ENCODE assay signal across 8 mouse cellular contexts in genomic region chr1:51915576-51916156, GRCm38 (mm10). TPM values are rescaled to one million over a fixed set of nuclear protein-coding genes. Genes with fewer than 3 reads are reported as not detected.
A peak's percentile ranks its signal among the peaks of the same experiment; 100 is the strongest.
DNase-seq lines count a peak whose midpoint lies in the region; ATAC-seq and TF ChIP-seq lines count a peak whose summit lies in the region.

TSS of gene Myo1b (minus strand) at chr1:51916071.

- H3K27ac ChIP-seq in embryonic facial prominence, embryonic 10.5 days (replicated peaks) = peak within 1 kb of the TSS; percentile 99
- H3K27ac ChIP-seq in heart, embryonic 10.5 days = peak within 1 kb of the TSS; percentile 97
- no peak within 1 kb of the TSS for H3K27ac ChIP-seq in liver, embryonic 14.5 days
- H3K27ac ChIP-seq in neural tube, embryonic 11.5 days (ENCODE audit: low read depth, low read length) = peak within 1 kb of the TSS; percentile 96

- peak; percentile 74 for ATAC-seq in liver, embryonic 14.5 days (ENCODE audit: insufficient read depth)
- ATAC-seq in neural tube, embryonic 11.5 days (ENCODE audit: insufficient read depth, low FRiP score, low TSS enrichment) = peak; percentile 80

- H3K9ac ChIP-seq in liver, embryonic 14.5 days (replicated peaks) = peak within 1 kb of the TSS; percentile 36
- peak within 1 kb of the TSS; percentile 99 for H3K9ac ChIP-seq in neural tube, embryonic 11.5 days (ENCODE audit: low read length)

- peaks cover 8% of the 10 kb centered on the region for H3K27me3 ChIP-seq in embryonic facial prominence, embryonic 10.5 days (replicated peaks; ENCODE audit: low read depth, poor library complexity, severe bottlenecking)
- H3K27me3 ChIP-seq in heart, embryonic 10.5 days (ENCODE audit: insufficient read depth, poor library complexity, severe bottlenecking) = no peaks in the 10 kb centered on the region
- H3K27me3 ChIP-seq in liver, embryonic 14.5 days (ENCODE audit: control insufficient read depth, insufficient read depth, low read length) = peaks cover 17% of the 10 kb centered on the region
- no peaks in the 10 kb centered on the region for H3K27me3 ChIP-seq in neural tube, embryonic 11.5 days (ENCODE audit: control insufficient read depth, insufficient read depth, low read length)

- peak within 1 kb of the TSS; percentile 55 for H3K4me2 ChIP-seq in liver, embryonic 14.5 days (ENCODE audit: low read depth)
- peak within 1 kb of the TSS; percentile 60 for H3K4me2 ChIP-seq in neural tube, embryonic 11.5 days (ENCODE audit: low read depth)

- peak; percentile 28 to 46 for DNase-seq in left cerebral cortex, adult 18-20 months (ENCODE audit: low spot score in 2 of 2)
- no peak for DNase-seq in left cerebral cortex, adult 9 months (ENCODE audit: low spot score in 2 of 2)
- peak; percentile 87 for DNase-seq in embryonic facial prominence, embryonic 10.5 days (ENCODE audit: low spot score)
- peak; percentile 84 for DNase-seq in heart, embryonic 10.5 days (ENCODE audit: low spot score)
- peak; percentile 46 for DNase-seq in kidney, adult 9 months
- DNase-seq in liver, embryonic 14.5 days (ENCODE audit: low read depth in 3 of 3, low spot score in 3 of 3) = no peak
- peak; percentile 79 for DNase-seq in neural tube, embryonic 11.5 days (ENCODE audit: low spot score)
- DNase-seq in testis, postnatal 14 days (ENCODE audit: low spot score) = peak; percentile 46

- TF ChIP-seq EP300 in liver, embryonic 14.5 days (IDR thresholded peaks at IDR 0.05; ENCODE audit: low read depth) = no peak

- H3K4me1 ChIP-seq in embryonic facial prominence, embryonic 10.5 days = peaks cover 30% of the 10 kb centered on the region
- H3K4me1 ChIP-seq in heart, embryonic 10.5 days = peaks cover 28% of the 10 kb centered on the region
- peaks cover 0 to 6% of the 10 kb centered on the region in 2 experiments; a peak in 2 of 4 replicates for H3K4me1 ChIP-seq in liver, embryonic 14.5 days (replicated peaks; ENCODE audit: control insufficient read depth in 2 of 2, insufficient read depth in 2 of 2, low read length in 1 of 2)
- H3K4me1 ChIP-seq in neural tube, embryonic 11.5 days (ENCODE audit: control insufficient read depth, insufficient read depth, low read length) = peaks cover 8% of the 10 kb centered on the region

- peak within 1 kb of the TSS; percentile 94 for H3K4me3 ChIP-seq in embryonic facial prominence, embryonic 10.5 days
- H3K4me3 ChIP-seq in heart, embryonic 10.5 days = peak within 1 kb of the TSS; percentile 93
- peak within 1 kb of the TSS; percentile 57 to 62 for H3K4me3 ChIP-seq in liver, embryonic 14.5 days (ENCODE audit: insufficient read depth in 1 of 2, low read depth in 2 of 2, low read length in 2 of 2)
- H3K4me3 ChIP-seq in neural tube, embryonic 11.5 days (ENCODE audit: low read depth, low read length) = peak within 1 kb of the TSS; percentile 91

- no peaks in the 10 kb centered on the region for H3K9me3 ChIP-seq in embryonic facial prominence, embryonic 10.5 days
- no peaks in the 10 kb centered on the region for H3K9me3 ChIP-seq in heart, embryonic 10.5 days
- no peaks in the 10 kb centered on the region for H3K9me3 ChIP-seq in liver, embryonic 14.5 days (ENCODE audit: control insufficient read depth, low read length)
- H3K9me3 ChIP-seq in neural tube, embryonic 11.5 days (ENCODE audit: control insufficient read depth, low read length) = no peaks in the 10 kb centered on the region

- TF ChIP-seq CTCF in liver, embryonic 14.5 days (IDR thresholded peaks at IDR 0.05; ENCODE audit: low read depth) = peak; percentile 45; the same call in 1 of the 2 replicates

- H3K36me3 ChIP-seq in embryonic facial prominence, embryonic 10.5 days (replicated peaks) = peaks cover 7% of the 10 kb centered on the region
- H3K36me3 ChIP-seq in heart, embryonic 10.5 days = no peaks in the 10 kb centered on the region
- no peaks in the 10 kb centered on the region for H3K36me3 ChIP-seq in liver, embryonic 14.5 days (replicated peaks; ENCODE audit: control insufficient read depth, insufficient read depth, low read depth)
- no peaks in the 10 kb centered on the region for H3K36me3 ChIP-seq in neural tube, embryonic 11.5 days (ENCODE audit: control insufficient read depth, insufficient read depth, low read length)

- WGBS in embryonic facial prominence, embryonic 10.5 days = under 1% methylated on average over 79 of the region's 79 CpGs
- under 1% methylated on average over 79 of the region's 79 CpGs for WGBS in heart, embryonic 10.5 days
- 1% methylated on average over 69 of the region's 79 CpGs for WGBS in liver, embryonic 14.5 days (ENCODE audit: insufficient replicate concordance)
- under 1% methylated on average over 62 of the region's 79 CpGs for WGBS in neural tube, embryonic 11.5 days

RNA-seq across cellular contexts. Expression of gene Myo1b, which starts in this region (rescaled TPM):
- total RNA-seq in left cerebral cortex, adult 18-20 months (2021) = 10 to 100 TPM; 31.0 to 34.4 TPM
- 85.5 and 91.6 TPM in 2 replicates for polyA plus RNA-seq in embryonic facial prominence, embryonic 10.5 days (2016; fragmentation: Nextera tagmentation; extraction: Ambion mirVana)
- polyA plus RNA-seq in heart, embryonic 10.5 days (2016; fragmentation: Nextera tagmentation; extraction: Ambion mirVana) = 38.2 and 48.2 TPM in 2 replicates
- 3.1 and 3.8 TPM in 2 replicates for polyA plus RNA-seq in liver, embryonic 14.5 days (2012; rRNA removed)
- 9.1 and 9.8 TPM in 2 replicates for polyA plus RNA-seq in liver, embryonic 14.5 days (2014; fragmentation: Nextera tagmentation; extraction: Ambion mirVana)
- polyA plus RNA-seq in neural tube, embryonic 11.5 days (2014; fragmentation: Nextera tagmentation; extraction: Ambion mirVana) = 112 TPM in 2 replicates

Comparison
In these comparisons a context has a peak if more than half of its experiments do, and no peak if none do; other contexts are left out.
1. DNase-seq: peak in left cerebral cortex, adult 18-20 months (2 of 2), embryonic facial prominence, embryonic 10.5 days (single experiment), heart, embryonic 10.5 days (single experiment), kidney, adult 9 months (single experiment), neural tube, embryonic 11.5 days (single experiment) and testis, postnatal 14 days (single experiment); none in left cerebral cortex, adult 9 months (0 of 2) and liver, embryonic 14.5 days (0 of 3).
2. Peak in every context shown above with its lines, with median percentiles within 50 percentile points of each other: H3K4me3 ChIP-seq.